ENCODE assay signal across 9 mouse cellular contexts in the genomic region with DNA sequence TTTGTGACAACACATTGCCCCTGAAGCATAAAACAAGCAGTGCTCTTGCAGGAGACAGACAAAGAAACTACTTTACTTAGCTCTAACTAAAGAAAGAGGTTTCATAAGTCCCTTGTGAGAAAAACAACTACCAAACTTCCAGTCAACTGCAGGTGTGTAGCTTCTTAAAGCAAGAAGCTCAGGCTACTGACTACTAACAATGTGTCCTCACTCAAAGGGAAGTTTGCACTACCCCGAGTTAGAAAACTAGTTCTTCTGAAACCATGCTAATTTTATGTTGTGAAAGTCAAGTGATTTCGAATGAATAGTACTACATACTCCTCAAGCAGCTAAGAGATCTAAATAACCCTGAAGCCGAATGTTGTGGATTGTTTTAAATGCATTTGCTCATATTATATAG. TPM values are rescaled to one million over a fixed set of nuclear protein-coding genes. Genes with fewer than 3 reads are reported as not detected.
DNase-seq lines count a peak whose midpoint lies in the region; ATAC-seq and TF ChIP-seq lines count a peak whose summit lies in the region.
"Had no signal": no experiment of that assay in that cellular context is flagged by ENCODE, and none has a peak within 500 bp of the region (broad histone marks: within the 10 kb centered on the region; RNA-seq: fewer than 3 reads in every experiment).

No protein-coding gene starts in this region.

- H3ac ChIP-seq in myocyte (ENCODE audit: control insufficient read depth, insufficient read length), result no peak overlapping the region

- no peak for ATAC-seq in lung, embryonic 14.5 days (ENCODE audit: insufficient read depth)
- ATAC-seq in forebrain, embryonic 13.5 days, result no peak
- ATAC-seq in intestine, embryonic 15.5 days, result no peak

- H3K27me3 ChIP-seq in lung, embryonic 14.5 days (ENCODE audit: insufficient read depth, low read length), result no peaks in the 10 kb centered on the region
- H3K27me3 ChIP-seq in forebrain, embryonic 13.5 days, result no peaks in the 10 kb centered on the region
- H3K27me3 ChIP-seq in intestine, embryonic 15.5 days (replicated peaks), result no peaks in the 10 kb centered on the region
- H3K27me3 ChIP-seq in myocyte (ENCODE audit: control insufficient read depth, insufficient read depth, insufficient read length), result no peaks in the 10 kb centered on the region

- WGBS in lung, embryonic 14.5 days, result 63% methylated on average over 3 of the region's 3 CpGs
- WGBS in forebrain, embryonic 13.5 days, result 71% methylated on average over 3 of the region's 3 CpGs
- WGBS in intestine, embryonic 15.5 days, result 64% methylated on average over 3 of the region's 3 CpGs

- H3K4me3 ChIP-seq in lung, embryonic 14.5 days (ENCODE audit: low read depth, low read length), result no peak overlapping the region
- H3K4me3 ChIP-seq in forebrain, embryonic 13.5 days, result peak overlapping the region; percentile 78; the same call in 1 of the 2 replicates
- H3K4me3 ChIP-seq in intestine, embryonic 15.5 days (replicated peaks), result no peak overlapping the region
- peak overlapping the region; percentile 55 for H3K4me3 ChIP-seq in myocyte

- H3K9ac ChIP-seq in lung, embryonic 14.5 days, result no peak overlapping the region
- no peak overlapping the region for H3K9ac ChIP-seq in forebrain, embryonic 13.5 days
- H3K9ac ChIP-seq in intestine, embryonic 15.5 days, result no peak overlapping the region

- no peak overlapping the region for H3K27ac ChIP-seq in lung, embryonic 14.5 days (ENCODE audit: low read depth)
- H3K27ac ChIP-seq in forebrain, embryonic 13.5 days, result no peak overlapping the region
- H3K27ac ChIP-seq in intestine, embryonic 15.5 days, result no peak overlapping the region

- peak; percentile 5 for DNase-seq in lung, embryonic 14.5 days
- no peak for DNase-seq in lung, postnatal 4 days
- DNase-seq in thymus, postnatal 10 days (ENCODE audit: low spot score in 2 of 2), result no peak
- DNase-seq in frontal cortex, postnatal 36 days (ENCODE audit: low spot score in 2 of 2), result no peak
- DNase-seq: layer of hippocampus, adult 9-11 months; right cerebral cortex, postnatal 25 days had no signal

- no peak for TF ChIP-seq CTCF in lung, embryonic 14.5 days (IDR thresholded peaks at IDR 0.05; ENCODE audit: low read depth)

- H3K36me3 ChIP-seq in lung, embryonic 14.5 days (ENCODE audit: insufficient read depth), result 0 out of 2 replicates have a peak, but pooled peaks cover 5% of the 10 kb centered on the region
- no peaks in the 10 kb centered on the region for H3K36me3 ChIP-seq in forebrain, embryonic 13.5 days (ENCODE audit: poor library complexity, severe bottlenecking)
- no peaks in the 10 kb centered on the region for H3K36me3 ChIP-seq in intestine, embryonic 15.5 days
- no peaks in the 10 kb centered on the region for H3K36me3 ChIP-seq in myocyte (ENCODE audit: control insufficient read depth, insufficient read depth)

- peak overlapping the region; percentile 65 for H3K4me2 ChIP-seq in lung, embryonic 14.5 days
- H3K4me2 ChIP-seq in forebrain, embryonic 13.5 days, result peak overlapping the region; percentile 63
- peak overlapping the region; percentile 33; the same call in 1 of the 2 replicates for H3K4me2 ChIP-seq in intestine, embryonic 15.5 days (replicated peaks)
- peak overlapping the region; percentile 91 for H3K4me2 ChIP-seq in myocyte (ENCODE audit: low read depth)

- peaks cover 38% of the 10 kb centered on the region for H3K79me2 ChIP-seq in myocyte (ENCODE audit: control insufficient read depth, insufficient read depth)

- no peaks in the 10 kb centered on the region for H3K4me1 ChIP-seq in lung, embryonic 14.5 days (ENCODE audit: insufficient read depth)
- H3K4me1 ChIP-seq in forebrain, embryonic 13.5 days, result peaks cover 8% of the 10 kb centered on the region
- no peaks in the 10 kb centered on the region for H3K4me1 ChIP-seq in intestine, embryonic 15.5 days (replicated peaks)

- no peak for TF ChIP-seq POLR2A in myocyte (IDR thresholded peaks at IDR 0.05; ENCODE audit: insufficient read length, low read depth)

- H3K9me3 ChIP-seq in lung, embryonic 14.5 days (ENCODE audit: low read depth, low read length), result no peaks in the 10 kb centered on the region
- no peaks in the 10 kb centered on the region for H3K9me3 ChIP-seq in forebrain, embryonic 13.5 days (replicated peaks)
- H3K9me3 ChIP-seq in intestine, embryonic 15.5 days, result no peaks in the 10 kb centered on the region

TF ChIP-seq in myocyte, 11 proteins besides CTCF, POLR2A, EP300 and RAD21:
- no peak for TF ChIP-seq USF1 (IDR thresholded peaks at IDR 0.05; ENCODE audit: low read depth)
- no peak for TF ChIP-seq CEBPB (IDR thresholded peaks at IDR 0.05; ENCODE audit: insufficient read depth, poor library complexity, severe bottlenecking)
- no peak for TF ChIP-seq REST (IDR thresholded peaks at IDR 0.05; ENCODE audit: insufficient read depth, insufficient read length)

RNA-seq across cellular contexts. Expression of a gene that starts 1.6 kb away (rescaled TPM):
- polyA plus RNA-seq in lung, embryonic 14.5 days (2014; fragmentation: Nextera tagmentation; extraction: Ambion mirVana), result 14.1 and 16.1 TPM in 2 replicates
- polyA plus RNA-seq in forebrain, embryonic 13.5 days (2015; fragmentation: Nextera tagmentation; extraction: Ambion mirVana), result 13.6 and 14.3 TPM in 2 replicates
- polyA plus RNA-seq in intestine, embryonic 15.5 days (2015; fragmentation: Nextera tagmentation; extraction: Ambion mirVana), result 9.9 and 10.6 TPM in 2 replicates
- polyA plus RNA-seq in myocyte (2012; fragmentation: generic; extraction: Trizol), result 4.8 TPM

Comparison
In these comparisons a context has a peak if more than half of its experiments do, and no peak if none do; other contexts are left out.
1. H3K4me2 ChIP-seq: peak in every context shown above with its lines; median percentile 91 in myocyte; 65 in lung, embryonic 14.5 days; 63 in forebrain, embryonic 13.5 days; 33 in intestine, embryonic 15.5 days.
2. H3K4me3 ChIP-seq: peak in forebrain, embryonic 13.5 days (single experiment) and myocyte (single experiment); none in lung, embryonic 14.5 days (single experiment) and intestine, embryonic 15.5 days (single experiment).